Mouse (Mus musculus) thymus, adult 2 months (tissue): ENCODE measurements at regions not wholly inside any gene's neighbourhood (a gene's known extent, or its start where the extent isn't known, plus 50 kb on each side); places are given as distances from the start of the nearest gene placed in this dataset.

ENCODE experiments used
- DNase-seq: peaks from one replicate; pipeline ENCODE4 v3.0.0; 2021
- H3K27ac ChIP-seq: fragments of 200-500 bp; 2 replicates; pipeline ENCODE4 v1.5.1; 2012; ENCODE audit warnings: low read length, control low read depth; ENCODE audit not compliant: control insufficient read depth, insufficient read depth
- H3K27me3 ChIP-seq: fragments of 200-500 bp; 2 replicates; pipeline ENCODE4 v1.6.1; 2012; ENCODE audit warnings: mild to moderate bottlenecking, low read length, moderate library complexity, mixed read lengths; ENCODE audit not compliant: control insufficient read depth, insufficient read depth
- H3K36me3 ChIP-seq: fragments of 200-500 bp; 2 replicates; pipeline ENCODE4 v1.6.1; 2012; ENCODE audit warnings: mild to moderate bottlenecking, low read length, moderate library complexity; ENCODE audit not compliant: control insufficient read depth, insufficient read depth
- H3K4me1 ChIP-seq: fragments of 200-500 bp; replicated peaks from 2 replicates; pipeline ENCODE4 v1.6.1; 2012; ENCODE audit warnings: low read length; ENCODE audit not compliant: control insufficient read depth, insufficient read depth
- H3K4me3 ChIP-seq: fragments of 200-500 bp; 2 replicates; pipeline ENCODE4 v1.5.1; 2012; ENCODE audit warnings: mild to moderate bottlenecking, low read length, control low read depth, moderate library complexity; ENCODE audit not compliant: control insufficient read depth, insufficient read depth
- CTCF ChIP-seq: fragments of 200-500 bp; IDR thresholded peaks from 2 replicates; pipeline ENCODE4 v1.5.1; 2012; ENCODE audit warnings: mild to moderate bottlenecking, control low read depth, low read length, moderate library complexity, borderline replicate concordance; ENCODE audit not compliant: control insufficient read depth, poor library complexity, insufficient read depth; ENCODE audit errors: extremely low read depth
- POLR2A ChIP-seq: fragments of 200-500 bp; IDR thresholded peaks from 2 replicates; pipeline ENCODE4 v1.6.1; 2012; ENCODE audit warnings: mild to moderate bottlenecking, low read length, control low read depth, moderate library complexity; ENCODE audit not compliant: control insufficient read depth, poor library complexity, insufficient read depth; ENCODE audit errors: extremely low read depth
- WGBS: fragments of 180-500 bp; shearing (Covaris S2); methylation state at CpG from one replicate; pipeline ENCODE4 v1.1.7; 2018; 5-methylcytosine and 5-hydroxymethylcytosine counted together

- 84% methylated on average over 5 of the region's 5 CpGs for WGBS
- no peaks in the 10 kb centered on the region for H3K4me1 ChIP-seq
- no peak overlapping the region for H3K27ac ChIP-seq
- TF ChIP-seq POLR2A (no peak), CTCF (no peak)
- no peaks in the 10 kb centered on the region for H3K36me3 ChIP-seq
- H3K4me3 ChIP-seq: no peak overlapping the region
- DNase-seq: no peak
- H3K27me3 ChIP-seq: no peaks in the 10 kb centered on the region
Measured at GRCm38 (mm10) chr5:126606756-126607155, 634.9 kb upstream of the Tmem132c start.

GRCm38 (mm10) chr5:126612571-126612970 lies 629.0 kb upstream of the Tmem132c start:
- Histone ChIP-seq H3K4me3 (no peak overlapping the region), H3K27me3 (no peaks in the 10 kb centered on the region), H3K36me3 (no peaks in the 10 kb centered on the region), H3K27ac (no peak overlapping the region), H3K4me1 (no peaks in the 10 kb centered on the region)
- DNase-seq: no peak
- TF ChIP-seq POLR2A (no peak), CTCF (no peak)
- WGBS: 88% methylated on average over 4 of the region's 4 CpGs

GRCm38 (mm10) chr5:126622551-126622950 lies 619.1 kb upstream of the Tmem132c start:
- no peak overlapping the region for H3K4me3 ChIP-seq
- no peaks in the 10 kb centered on the region for H3K27me3 ChIP-seq
- TF ChIP-seq CTCF (no peak), POLR2A (no peak)
- WGBS: 79% methylated on average over 6 of the region's 6 CpGs
- DNase-seq: no peak
- H3K27ac ChIP-seq: no peak overlapping the region
- no peaks in the 10 kb centered on the region for H3K4me1 ChIP-seq
- no peaks in the 10 kb centered on the region for H3K36me3 ChIP-seq

- TF ChIP-seq POLR2A (no peak), CTCF (no peak)
- no peak overlapping the region for H3K4me3 ChIP-seq
- no peaks in the 10 kb centered on the region for H3K27me3 ChIP-seq
- H3K36me3 ChIP-seq: no peaks in the 10 kb centered on the region
- no peaks in the 10 kb centered on the region for H3K4me1 ChIP-seq
- 22% methylated on average over 6 of the region's 6 CpGs for WGBS
- DNase-seq: no peak
- H3K27ac ChIP-seq: no peak overlapping the region
Measured at GRCm38 (mm10) chr5:126623205-126623604, 618.4 kb upstream of the Tmem132c start.

GRCm38 (mm10) chr5:126629826-126630225 lies 611.8 kb upstream of the Tmem132c start:
- Histone ChIP-seq H3K27me3 (no peaks in the 10 kb centered on the region), H3K27ac (no peak overlapping the region), H3K4me1 (no peaks in the 10 kb centered on the region), H3K4me3 (no peak overlapping the region), H3K36me3 (no peaks in the 10 kb centered on the region)
- no peak for DNase-seq
- 57% methylated on average over 2 of the region's 2 CpGs for WGBS
- TF ChIP-seq POLR2A (no peak), CTCF (no peak)

GRCm38 (mm10) chr5:126650415-126650814 lies 591.2 kb upstream of the Tmem132c start:
- no peaks in the 10 kb centered on the region for H3K27me3 ChIP-seq
- no peak overlapping the region for H3K4me3 ChIP-seq
- H3K36me3 ChIP-seq: no peaks in the 10 kb centered on the region
- TF ChIP-seq POLR2A (no peak), CTCF (no peak)
- H3K27ac ChIP-seq: no peak overlapping the region
- WGBS: 61% methylated on average over 7 of the region's 7 CpGs
- no peak for DNase-seq
- no peaks in the 10 kb centered on the region for H3K4me1 ChIP-seq

GRCm38 (mm10) chr5:126651367-126651766 lies 590.2 kb upstream of the Tmem132c start:
- Histone ChIP-seq H3K4me3 (no peak overlapping the region), H3K4me1 (no peaks in the 10 kb centered on the region), H3K27ac (no peak overlapping the region), H3K36me3 (no peaks in the 10 kb centered on the region), H3K27me3 (no peaks in the 10 kb centered on the region)
- DNase-seq: no peak
- TF ChIP-seq POLR2A: no peak
- TF ChIP-seq CTCF: no peak
- 26% methylated on average over 3 of the region's 3 CpGs for WGBS
